Mouse (Mus musculus) megakaryocyte, embryonic 14.5 days (primary cell): ENCODE measurements around the gene Ski.

Source experiments
- FLI1 ChIP-seq: IDR thresholded peaks from 2 replicates; pipeline ENCODE4 v1.6.1; 2012; ENCODE audit warnings: low read length, inconsistent platforms, mixed read lengths
- GATA1 ChIP-seq: IDR thresholded peaks from 3 replicates; pipeline ENCODE4 v1.6.1; 2012; ENCODE audit warnings: mixed read lengths, low read length, inconsistent platforms, borderline replicate concordance

GRCm38 (mm10) chr4:155188803-155189202 lies 33.6 kb downstream of the Ski start:
- TF ChIP-seq GATA1: no peak
- TF ChIP-seq FLI1: no peak
